Mouse (Mus musculus) ES-Bruce4 (cell line): ENCODE results near the gene Tmeff1. TPM values are rescaled to one million over a fixed set of nuclear protein-coding genes. Genes with fewer than 3 reads are reported as not detected.

Experiments used
- H3K27ac ChIP-seq: 2 replicates; pipeline ENCODE4 v1.5.1; 2012; ENCODE audit warnings: low read length, inconsistent platforms; ENCODE audit not compliant: insufficient read depth
- H3K27me3 ChIP-seq: 2 replicates; pipeline ENCODE4 v1.6.1; 2012; ENCODE audit warnings: mild to moderate bottlenecking, low read length, inconsistent platforms; ENCODE audit not compliant: control insufficient read depth, poor library complexity, insufficient read depth, severe bottlenecking
- H3K36me3 ChIP-seq: 2 replicates; pipeline ENCODE4 v1.6.1; 2012; ENCODE audit warnings: inconsistent platforms, mild to moderate bottlenecking, low read length, moderate library complexity; ENCODE audit not compliant: control insufficient read depth, poor library complexity, insufficient read depth, severe bottlenecking
- H3K4me1 ChIP-seq: one replicate; pipeline ENCODE4 v1.8.1; 2011; ENCODE audit warnings: low read length; ENCODE audit not compliant: control insufficient read depth, insufficient read depth
- H3K4me3 ChIP-seq: 2 replicates; pipeline ENCODE4 v1.5.1; 2011; ENCODE audit warnings: low read depth, mild to moderate bottlenecking, low read length
- H3K9ac ChIP-seq: 2 replicates; pipeline ENCODE4 v1.6.1; 2012; ENCODE audit warnings: low read depth, mild to moderate bottlenecking, inconsistent platforms; ENCODE audit not compliant: poor library complexity, severe bottlenecking
- H3K9me3 ChIP-seq: replicated peaks from 2 replicates; pipeline ENCODE4 v1.6.1; 2012; ENCODE audit warnings: mild to moderate bottlenecking, low read length, inconsistent platforms; ENCODE audit not compliant: control insufficient read depth, poor library complexity, insufficient read depth, severe bottlenecking
- CTCF ChIP-seq: IDR thresholded peaks from one replicate; pipeline ENCODE4 v1.8.1; 2011; ENCODE audit warnings: low read depth, low read length
- EP300 ChIP-seq: IDR thresholded peaks from 2 replicates; pipeline ENCODE4 v1.6.1; 2011; ENCODE audit warnings: low read depth, low read length; ENCODE audit not compliant: insufficient read depth
- POLR2A ChIP-seq: IDR thresholded peaks from one replicate; pipeline ENCODE4 v1.8.1; 2011; ENCODE audit warnings: low read length; ENCODE audit not compliant: insufficient read depth
- polyA plus RNA-seq: library from polyadenylated mRNA; stranded (reverse); fragments of >200 nt; gene quantifications from 2 replicates; pipeline ENCODE4 v1.2.4, GENCODE M21; 2011; ENCODE audit warnings: low read depth; ENCODE audit not compliant: missing spikeins, insufficient read depth, insufficient read length

Gene Tmeff1
- polyA plus RNA-seq, 1 experiment = 167 TPM

DNA sequence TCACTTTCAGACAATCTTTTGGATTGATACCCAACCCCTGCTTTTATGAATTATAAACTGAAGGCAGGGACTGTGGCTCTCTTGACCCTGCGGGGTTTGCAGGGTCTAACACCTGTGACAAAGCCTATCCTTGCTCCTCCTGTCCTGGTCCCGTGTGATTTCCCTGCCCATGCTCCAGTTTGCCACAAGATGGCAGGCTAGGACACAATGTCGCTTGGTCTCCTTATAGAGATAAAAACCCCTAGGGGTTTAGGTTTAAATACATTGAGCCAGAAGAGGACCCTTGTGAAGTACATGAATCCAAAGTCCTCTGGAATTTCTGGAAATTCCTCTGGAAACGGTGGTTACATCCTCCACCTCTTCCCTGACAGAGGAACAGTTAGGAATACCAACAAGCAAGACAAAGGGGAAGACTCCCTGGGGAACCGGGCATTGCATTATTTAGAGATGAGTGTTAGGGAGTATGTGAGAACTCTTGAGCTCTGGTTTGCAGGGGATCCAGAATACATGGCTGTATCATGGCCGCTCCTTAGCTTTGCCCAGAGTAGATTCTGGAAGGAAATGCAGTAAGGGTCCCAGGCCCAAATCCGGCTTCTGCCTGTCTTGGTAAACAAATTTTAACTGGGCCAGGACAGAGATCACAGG lies 106.9 kb downstream of the Tmeff1 start:
- no peak overlapping the region for H3K27ac ChIP-seq

DNA sequence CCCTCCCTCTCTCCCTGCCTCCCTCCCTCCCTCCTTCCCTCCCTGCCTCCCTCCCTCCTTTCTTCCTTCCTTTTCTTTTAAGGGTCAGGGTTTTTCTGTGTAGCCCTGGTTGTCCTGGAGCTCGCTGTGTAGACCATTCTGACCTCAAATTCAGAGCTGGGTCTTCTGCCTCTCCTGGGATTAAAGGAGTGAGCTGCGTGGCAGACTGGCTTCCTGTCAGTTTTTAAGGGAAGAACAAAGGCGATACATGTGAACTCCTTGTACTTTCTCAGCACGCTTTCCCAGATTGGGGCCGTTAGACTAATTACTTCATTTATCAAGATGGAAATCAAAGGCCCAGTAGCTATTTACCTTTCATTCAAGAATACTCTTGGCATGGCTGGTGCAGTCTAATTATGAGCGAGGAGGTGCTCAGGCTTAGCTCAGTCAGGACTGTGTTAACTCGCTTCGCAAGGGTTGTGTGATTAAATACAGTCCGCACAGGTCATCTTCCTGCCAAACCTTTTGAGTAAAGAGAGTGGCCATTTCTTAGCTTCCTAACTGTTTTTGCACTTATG lies 107.8 kb downstream of the Tmeff1 start:
- no peaks in the 10 kb centered on the region for H3K36me3 ChIP-seq
- H3K9me3 ChIP-seq = peaks cover 5% of the 10 kb centered on the region
- no peaks in the 10 kb centered on the region for H3K27me3 ChIP-seq
- no peak overlapping the region for H3K9ac ChIP-seq
- peaks cover 2% of the 10 kb centered on the region for H3K4me1 ChIP-seq
- TF ChIP-seq POLR2A (no peak), EP300 (no peak), CTCF (no peak)
- no peak overlapping the region for H3K4me3 ChIP-seq
- no peak overlapping the region for H3K27ac ChIP-seq

More for the DNA sequence above, 106.9 kb downstream of the Tmeff1 start:
- TF ChIP-seq CTCF (peak; percentile 67), EP300 (no peak), POLR2A (no peak)
- H3K36me3 ChIP-seq = no peaks in the 10 kb centered on the region
- H3K4me3 ChIP-seq = no peak overlapping the region
- no peaks in the 10 kb centered on the region for H3K27me3 ChIP-seq
- peaks cover 12% of the 10 kb centered on the region for H3K9me3 ChIP-seq
- H3K9ac ChIP-seq = no peak overlapping the region
- peaks cover 2% of the 10 kb centered on the region for H3K4me1 ChIP-seq

DNA sequence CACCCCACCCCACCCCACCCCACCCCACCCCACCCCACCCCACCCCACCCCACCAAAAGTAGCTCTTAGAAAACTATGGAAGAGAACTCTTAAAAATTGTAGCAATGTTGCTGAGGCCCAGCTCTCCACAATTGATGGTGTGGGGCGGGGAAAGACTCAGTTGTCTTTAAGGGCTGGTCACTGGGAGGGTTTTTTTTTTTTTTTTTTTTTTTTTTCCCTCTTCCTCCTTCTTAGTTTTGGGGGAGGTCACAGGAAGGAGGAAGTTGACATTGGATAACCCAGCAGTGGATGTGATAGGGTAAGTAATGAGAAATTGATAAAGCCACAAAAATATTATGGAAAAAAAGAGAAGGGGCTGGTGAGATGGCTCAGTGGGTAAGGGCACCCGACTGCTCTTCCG lies 111.7 kb downstream of the Tmeff1 start:
- no peaks in the 10 kb centered on the region for H3K27me3 ChIP-seq
- H3K4me3 ChIP-seq = no peak overlapping the region
- H3K36me3 ChIP-seq = no peaks in the 10 kb centered on the region
- no peak overlapping the region for H3K27ac ChIP-seq
- no peak overlapping the region for H3K9ac ChIP-seq
- TF ChIP-seq EP300 (no peak), CTCF (no peak), POLR2A (no peak)
- H3K9me3 ChIP-seq = peaks cover 5% of the 10 kb centered on the region
- peaks cover 2% of the 10 kb centered on the region for H3K4me1 ChIP-seq

DNA sequence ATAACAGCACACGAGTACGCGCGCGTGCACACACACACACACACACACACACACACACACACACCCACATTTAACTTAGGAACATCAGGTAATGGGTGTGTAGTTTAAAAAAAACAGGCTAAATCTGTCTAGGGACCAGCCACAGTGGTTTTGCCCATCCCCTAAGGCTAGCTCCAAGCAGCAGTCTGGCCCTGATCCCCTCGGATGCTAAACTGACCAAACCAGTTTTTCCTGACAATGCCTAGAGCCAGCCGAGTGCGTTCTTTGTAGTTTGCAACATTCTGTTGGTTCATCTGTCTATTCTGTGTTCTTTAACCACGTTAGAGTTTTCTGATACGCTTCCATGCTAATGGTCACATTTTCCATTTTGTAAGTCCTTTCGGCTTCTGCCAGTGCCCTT lies 112.3 kb downstream of the Tmeff1 start:
- H3K27ac ChIP-seq = peak overlapping the region; percentile 97

More for the DNA sequence above, 112.3 kb downstream of the Tmeff1 start:
- H3K4me1 ChIP-seq = peaks cover 2% of the 10 kb centered on the region
- H3K4me3 ChIP-seq = no peak overlapping the region
- H3K27me3 ChIP-seq = no peaks in the 10 kb centered on the region
- H3K9me3 ChIP-seq = peaks cover 2% of the 10 kb centered on the region
- no peak overlapping the region for H3K9ac ChIP-seq
- H3K36me3 ChIP-seq = no peaks in the 10 kb centered on the region
- TF ChIP-seq EP300 (peak; percentile 92), POLR2A (no peak)

Other genes starting within 250 kb of the Tmeff1 start
- gene Tex10, start 111.7 kb upstream of the Tmeff1 start, polyA plus RNA-seq = 140 and 143 TPM in 2 replicates
- gene Msantd3, start 45.2 kb upstream of the Tmeff1 start, polyA plus RNA-seq = 29.2 and 34.9 TPM in 2 replicates
- gene Cavin4, start 78.3 kb downstream of the Tmeff1 start, polyA plus RNA-seq = 4.1 and 4.7 TPM in 2 replicates